Mouse (Mus musculus) urinary bladder, postnatal 36 days (tissue): ENCODE measurements around the gene Pla2g4a.

Source experiments
- DNase-seq, 2 experiments: peaks; one replicate each; pipeline ENCODE4 v3.0.0; 2022; ENCODE audit warnings: low spot score in 2 of 2, mixed read lengths in 1 of 2

Pla2g4a gene

DNA sequence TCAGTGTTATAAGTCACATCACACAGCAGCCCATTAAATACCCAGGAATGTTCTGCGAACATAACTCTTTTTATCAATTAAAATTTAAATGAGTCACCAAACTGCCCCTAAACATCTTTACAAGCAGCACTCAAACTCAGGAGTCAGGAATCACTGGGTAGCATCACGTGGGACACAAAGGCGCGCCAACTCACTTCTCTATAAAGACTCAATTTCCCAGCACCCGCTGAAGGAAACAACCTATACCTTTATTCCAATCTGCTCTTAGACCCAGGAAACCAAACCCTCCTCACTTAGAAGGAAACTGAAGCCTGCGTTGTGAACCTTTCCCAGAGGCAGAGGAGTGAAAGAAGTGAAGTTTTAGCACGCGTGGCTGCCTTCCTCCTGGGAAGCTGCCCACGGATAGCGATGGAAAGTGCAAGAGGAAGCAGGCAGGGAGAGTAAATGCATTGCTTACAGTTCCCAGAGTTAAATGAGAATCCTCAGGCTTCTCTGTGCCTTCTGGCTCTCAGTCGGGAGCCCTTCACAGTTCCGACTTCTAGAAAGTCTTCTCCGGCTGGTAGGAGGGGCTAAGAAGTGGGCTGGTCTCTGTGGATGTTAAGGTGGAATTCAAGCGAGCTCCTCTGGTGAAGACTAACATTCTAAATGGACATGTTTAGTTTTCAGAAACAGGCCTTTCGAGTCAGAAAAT is at the start of gene Pla2g4a:
Pla2g4a (minus strand) TSS at position 557 of the 691 bp plus-strand sequence.
- peak; percentile 53 to 56 for DNase-seq

- no peak for DNase-seq
Measured at GRCm38 (mm10) chr1:150010629-150010979, 49.5 kb upstream of the Pla2g4a start.

DNA sequence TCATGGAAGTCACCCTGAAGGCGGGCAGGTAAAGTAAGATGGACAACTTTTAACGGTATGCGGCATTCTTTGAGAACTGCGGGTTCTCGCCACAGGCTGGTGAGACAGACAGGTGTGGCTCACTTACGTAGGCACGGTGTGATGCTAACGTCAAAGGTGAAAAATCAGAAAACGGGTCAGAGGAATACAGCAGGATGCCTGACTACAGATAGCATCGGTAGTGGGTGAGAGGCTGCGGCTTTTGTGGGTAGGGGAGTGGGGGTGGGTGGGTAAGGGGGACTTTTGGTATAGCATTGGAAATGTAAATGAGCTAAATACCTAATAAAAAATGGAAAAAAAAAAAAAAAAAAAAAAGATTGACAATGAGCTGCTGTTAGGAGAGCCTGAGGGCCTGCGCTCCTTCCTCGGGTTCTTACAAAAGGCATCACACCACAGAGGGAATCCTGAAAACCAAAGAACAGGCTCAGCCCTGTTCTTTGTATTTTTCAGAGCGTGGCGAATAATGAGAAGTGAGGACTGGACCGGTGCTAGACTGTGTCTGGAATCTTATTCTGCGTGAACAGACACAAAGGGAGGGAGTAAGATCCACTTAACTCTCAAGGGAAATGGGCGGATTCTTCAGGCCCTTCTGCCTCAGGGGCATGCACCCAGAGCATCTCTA is 49.0 kb upstream of the Pla2g4a start:
- DNase-seq, result no peak

GRCm38 (mm10) chr1:150009134-150009533 is 48.0 kb upstream of the Pla2g4a start:
- DNase-seq, result no peak

GRCm38 (mm10) chr1:149975626-149976025 is 14.5 kb upstream of the Pla2g4a start:
- DNase-seq, result no peak

- DNase-seq, result no peak
Measured at GRCm38 (mm10) chr1:149965826-149966225, 4.7 kb upstream of the Pla2g4a start.

DNA sequence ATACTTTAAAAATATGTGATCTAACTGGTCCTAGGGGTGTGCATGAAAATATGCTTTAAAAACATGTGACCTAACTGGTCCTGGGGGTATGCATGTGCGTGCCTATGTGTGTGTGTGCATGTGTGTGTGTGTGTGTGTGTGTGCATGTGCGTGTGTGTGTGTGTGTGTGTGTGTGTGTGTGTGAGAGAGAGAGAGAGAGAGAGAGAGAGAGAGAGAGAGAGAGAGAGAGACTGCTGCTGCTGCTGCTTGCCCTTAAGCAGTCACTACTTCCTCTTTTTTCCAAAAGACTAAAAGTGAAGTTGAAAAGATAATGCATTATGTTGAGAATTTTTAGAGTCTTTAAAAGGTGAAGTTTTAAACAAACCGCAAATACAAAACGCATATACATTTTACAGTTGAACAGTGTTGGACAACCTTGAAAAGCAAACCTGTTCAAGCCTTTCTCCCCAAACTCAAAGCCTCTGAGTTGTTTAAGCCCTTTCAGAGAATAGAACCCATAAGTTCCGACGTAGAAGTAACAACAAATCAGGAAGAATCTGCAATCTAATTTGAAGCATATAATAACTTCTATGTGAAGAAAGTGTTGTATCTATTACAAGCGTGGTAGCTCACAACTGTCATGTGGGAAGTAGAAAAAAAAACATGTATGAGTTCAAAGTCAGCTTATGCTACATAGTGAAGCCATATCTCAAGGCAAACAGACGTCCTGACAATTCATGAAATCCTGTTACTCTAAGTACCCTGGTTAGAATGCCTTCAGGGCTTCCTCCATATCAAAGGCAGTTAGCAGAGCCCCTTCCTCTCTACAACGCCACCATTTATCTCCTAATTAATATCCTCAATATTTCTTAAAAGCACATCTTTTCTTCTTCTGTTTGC is 574 bp upstream of the Pla2g4a start:
- no peak for DNase-seq

GRCm38 (mm10) chr1:149960251-149960650 is 839 bp downstream of the Pla2g4a start:
- DNase-seq, result no peak

DNA sequence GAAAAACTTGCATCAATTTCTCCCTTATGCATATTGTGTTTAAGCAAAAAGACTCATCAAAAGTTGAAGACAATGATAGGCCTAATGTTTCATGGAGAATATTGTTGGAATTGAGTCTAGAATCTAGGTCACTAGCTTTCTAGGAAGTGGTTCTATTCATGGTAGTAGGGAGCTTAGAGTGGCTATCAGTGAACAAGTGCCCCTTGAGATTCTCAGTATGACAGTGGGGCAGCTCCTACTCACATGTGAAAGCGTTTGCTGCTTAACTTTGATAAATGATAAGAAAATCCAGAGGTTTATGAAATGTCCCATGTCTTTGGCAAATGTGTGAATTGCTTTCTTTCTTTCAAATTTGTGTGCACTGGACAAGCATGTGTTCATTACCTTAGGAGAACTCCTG is 2.0 kb downstream of the Pla2g4a start:
- DNase-seq, result no peak

GRCm38 (mm10) chr1:149955482-149955881 is 5.6 kb downstream of the Pla2g4a start:
- no peak for DNase-seq

DNA sequence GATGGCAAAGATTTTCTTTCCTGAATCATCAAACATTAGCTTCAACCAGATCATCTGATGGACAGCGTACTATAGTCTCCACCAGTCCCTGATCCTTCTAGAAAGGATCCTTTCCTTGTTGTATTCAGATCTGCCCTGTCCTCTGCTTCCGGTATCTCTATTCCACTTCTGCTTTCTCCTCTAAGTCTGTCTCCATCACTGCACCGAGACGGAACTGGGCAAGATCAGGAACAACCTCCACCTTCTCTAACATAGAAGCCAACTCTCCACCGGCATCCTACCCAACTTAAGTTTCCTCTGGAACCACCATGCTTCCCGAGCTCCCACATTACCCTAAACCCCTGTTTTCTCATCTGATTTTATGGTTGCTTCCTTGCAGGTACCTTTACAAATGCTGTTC is 7.1 kb downstream of the Pla2g4a start:
- DNase-seq, result no peak

- no peak for DNase-seq
Measured at GRCm38 (mm10) chr1:149952050-149952449, 9.0 kb downstream of the Pla2g4a start.

DNA sequence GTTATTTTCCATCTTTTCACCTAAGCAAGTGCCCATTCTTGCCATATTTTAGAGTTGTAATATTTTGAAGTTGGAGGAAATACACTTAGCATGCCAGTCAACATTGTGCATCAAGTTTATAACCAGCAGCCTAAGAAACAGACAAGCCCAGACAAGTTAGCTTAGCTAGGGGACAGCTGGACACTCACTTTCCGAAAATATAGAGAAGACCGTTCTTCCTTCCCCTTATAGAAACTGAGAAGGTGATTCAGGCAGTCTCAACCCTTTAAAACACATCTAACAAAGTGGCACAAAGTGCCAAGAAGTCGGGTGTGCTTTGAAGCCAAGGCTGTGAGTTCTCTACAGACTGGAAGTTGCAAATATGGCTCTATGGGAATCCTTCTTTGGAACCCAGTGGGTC is 10.4 kb downstream of the Pla2g4a start:
- DNase-seq, result no peak

DNA sequence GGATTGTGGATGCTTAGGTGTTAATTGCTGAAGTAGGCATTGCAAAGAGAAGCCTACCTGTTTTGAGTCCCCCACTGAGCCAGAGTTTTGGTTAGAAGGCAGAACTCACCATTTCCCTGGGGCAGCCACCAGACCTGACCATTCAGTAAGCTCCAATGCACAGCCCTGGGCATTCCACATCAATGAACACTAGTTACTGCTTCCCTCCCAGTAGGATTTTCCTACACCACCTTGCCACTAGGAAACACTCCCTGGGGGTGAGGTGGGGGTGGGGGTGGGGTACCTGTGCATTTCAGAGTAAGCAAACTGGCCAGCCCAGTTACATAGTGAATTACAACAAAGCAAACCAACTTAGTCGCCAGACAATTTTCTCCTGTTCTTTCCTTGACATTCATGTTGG is 10.8 kb downstream of the Pla2g4a start:
- no peak for DNase-seq

DNA sequence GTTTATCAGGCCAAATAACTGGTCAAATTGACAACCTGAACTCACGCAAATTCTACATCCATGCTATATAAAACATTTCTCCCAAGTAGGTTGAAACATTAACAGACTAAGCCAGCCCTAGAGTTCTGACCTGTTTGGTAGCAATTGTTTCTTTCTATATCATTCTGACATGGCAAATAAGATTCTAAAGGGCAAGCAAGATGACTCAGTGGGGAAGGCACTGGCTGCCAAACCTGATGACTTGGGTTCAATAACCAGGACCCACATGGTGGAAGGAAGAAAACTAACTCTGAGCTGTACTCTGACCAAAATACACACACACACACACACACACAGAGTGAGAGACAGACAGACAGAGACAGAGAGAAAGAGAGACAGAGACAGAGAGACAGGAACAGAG is 11.8 kb downstream of the Pla2g4a start:
- no peak for DNase-seq

GRCm38 (mm10) chr1:149948066-149948825 is 12.8 kb downstream of the Pla2g4a start:
- DNase-seq, result no peak

DNA sequence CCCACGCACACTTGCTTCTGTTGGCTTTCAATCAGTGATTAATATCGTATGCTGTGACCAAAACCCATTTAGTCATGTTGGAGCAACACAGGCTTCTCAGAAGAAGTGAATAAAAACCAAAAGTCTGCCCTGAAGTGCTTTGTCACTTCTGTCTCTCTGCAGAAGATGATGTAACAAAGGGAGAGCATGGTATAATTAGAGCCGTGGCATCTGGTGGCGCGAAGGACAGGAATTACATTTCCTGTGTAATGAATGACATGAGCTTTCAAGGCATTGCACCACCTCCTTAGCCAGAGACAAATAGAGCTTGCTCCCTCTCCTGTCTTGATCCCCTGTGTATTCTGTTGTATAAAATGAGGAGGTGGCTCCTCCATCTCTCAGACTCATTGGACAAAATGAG is 14.1 kb downstream of the Pla2g4a start:
- DNase-seq, result no peak

GRCm38 (mm10) chr1:149946432-149946831 is 14.7 kb downstream of the Pla2g4a start:
- no peak for DNase-seq

GRCm38 (mm10) chr1:149943611-149944010 is 17.5 kb downstream of the Pla2g4a start:
- no peak for DNase-seq

DNA sequence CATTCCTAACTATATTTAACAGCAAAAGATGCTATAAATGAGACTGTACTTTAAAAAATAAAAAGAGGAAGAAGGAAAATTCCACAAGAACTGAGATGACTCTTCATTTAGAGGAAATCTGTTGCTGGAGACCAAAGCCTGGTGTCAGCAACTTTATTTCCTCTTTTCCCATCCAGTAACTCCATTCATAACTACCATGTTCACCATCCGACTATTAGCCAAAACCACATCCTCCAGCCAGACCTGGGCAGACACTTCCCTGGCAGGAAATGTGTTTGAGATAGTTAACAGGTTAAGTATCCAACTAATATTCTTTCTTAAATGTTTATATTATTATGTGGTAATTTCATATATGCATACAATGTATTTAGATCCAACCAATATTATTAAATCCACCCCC is 20.8 kb downstream of the Pla2g4a start:
- no peak for DNase-seq

GRCm38 (mm10) chr1:149939261-149940032 is 21.6 kb downstream of the Pla2g4a start:
- DNase-seq, result no peak
